8 mouse cellular contexts compared by ENCODE assay signal in the genomic region with DNA sequence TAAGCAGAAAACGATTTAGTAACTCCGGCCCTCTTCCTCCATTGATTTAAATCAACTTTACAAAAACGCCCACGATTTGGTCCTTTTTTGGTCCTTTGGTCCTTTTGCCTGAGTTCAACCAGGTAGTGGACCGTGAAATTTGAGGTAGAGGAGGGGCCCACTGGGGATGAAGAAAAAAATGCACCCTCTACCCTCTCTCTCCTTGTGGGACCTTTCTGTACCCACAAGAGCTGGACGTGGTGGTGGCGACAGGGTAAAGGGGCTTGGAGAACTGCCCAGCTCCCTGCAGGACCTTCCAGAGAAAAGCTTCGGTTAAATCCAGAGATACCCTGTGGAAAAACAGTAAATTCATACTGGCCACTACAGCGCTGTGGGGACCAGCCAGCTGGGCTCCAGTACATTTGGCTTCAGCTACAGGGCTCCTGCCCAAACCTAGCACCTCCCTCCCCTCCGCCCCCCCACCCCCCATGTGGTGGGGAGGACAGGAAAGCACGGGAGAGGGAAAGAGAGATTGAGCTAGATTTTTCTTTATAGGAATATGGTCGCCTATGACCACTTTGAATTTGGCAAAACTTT. TPM values are rescaled to one million over a fixed set of nuclear protein-coding genes. Genes with fewer than 3 reads are reported as not detected.
DNase-seq lines count a peak whose midpoint lies in the region; ATAC-seq and TF ChIP-seq lines count a peak whose summit lies in the region.

No protein-coding gene starts in this region.

- H3K9me3 ChIP-seq in embryonic facial prominence, embryonic 13.5 days: no peaks in the 10 kb centered on the region
- no peaks in the 10 kb centered on the region for H3K9me3 ChIP-seq in embryonic facial prominence, embryonic 10.5 days
- H3K9me3 ChIP-seq in midbrain, embryonic 11.5 days (ENCODE audit: control insufficient read depth, low read length): no peaks in the 10 kb centered on the region
- H3K9me3 ChIP-seq in midbrain, embryonic 10.5 days (replicated peaks): no peaks in the 10 kb centered on the region
- H3K9me3 ChIP-seq in intestine, embryonic 16.5 days (ENCODE audit: control insufficient read depth, low read length): no peaks in the 10 kb centered on the region
- no peaks in the 10 kb centered on the region for H3K9me3 ChIP-seq in stomach, postnatal 0 days (ENCODE audit: control insufficient read depth, low read length)

- 30% methylated on average over 12 of the region's 12 CpGs for WGBS in embryonic facial prominence, embryonic 13.5 days
- WGBS in embryonic facial prominence, embryonic 10.5 days: 28% methylated on average over 12 of the region's 12 CpGs
- WGBS in midbrain, embryonic 11.5 days: 28% methylated on average over 12 of the region's 12 CpGs
- 32% methylated on average over 12 of the region's 12 CpGs for WGBS in midbrain, embryonic 10.5 days
- 34% methylated on average over 12 of the region's 12 CpGs for WGBS in intestine, embryonic 16.5 days
- WGBS in stomach, postnatal 0 days: 31% methylated on average over 12 of the region's 12 CpGs

- H3K4me2 ChIP-seq in embryonic facial prominence, embryonic 13.5 days: peak overlapping the region; percentile 92
- no peak overlapping the region for H3K4me2 ChIP-seq in midbrain, embryonic 11.5 days
- peak overlapping the region; percentile 78 for H3K4me2 ChIP-seq in intestine, embryonic 16.5 days (ENCODE audit: low read depth, low read length)
- H3K4me2 ChIP-seq in stomach, postnatal 0 days (replicated peaks; ENCODE audit: low read depth): peak overlapping the region; percentile 89

- no peak for ATAC-seq in embryonic facial prominence, embryonic 13.5 days (ENCODE audit: insufficient number of reproducible peaks, insufficient read depth, low FRiP score, low TSS enrichment, low read depth)
- no peak for ATAC-seq in midbrain, embryonic 11.5 days (ENCODE audit: low FRiP score)
- ATAC-seq in intestine, embryonic 16.5 days: no peak
- no peak for ATAC-seq in stomach, postnatal 0 days (ENCODE audit: low FRiP score, low TSS enrichment)

- no peak for TF ChIP-seq CTCF in stomach, postnatal 0 days (IDR thresholded peaks at IDR 0.05; ENCODE audit: low read depth)

- no peak for TF ChIP-seq EP300 in stomach, postnatal 0 days (optimal IDR thresholded peaks at IDR 0.05)

- H3K4me3 ChIP-seq in embryonic facial prominence, embryonic 13.5 days: peak overlapping the region; percentile 56
- H3K4me3 ChIP-seq in embryonic facial prominence, embryonic 10.5 days: no peak overlapping the region
- H3K4me3 ChIP-seq in midbrain, embryonic 11.5 days (ENCODE audit: low read depth, low read length): no peak overlapping the region
- no peak overlapping the region for H3K4me3 ChIP-seq in midbrain, embryonic 10.5 days
- peak overlapping the region; percentile 55 for H3K4me3 ChIP-seq in intestine, embryonic 16.5 days (ENCODE audit: low read length)
- H3K4me3 ChIP-seq in stomach, postnatal 0 days (ENCODE audit: low read depth, low read length): peak overlapping the region; percentile 53

- no peak overlapping the region for H3K9ac ChIP-seq in embryonic facial prominence, embryonic 13.5 days
- no peak overlapping the region for H3K9ac ChIP-seq in midbrain, embryonic 11.5 days (ENCODE audit: low read length)
- no peak overlapping the region for H3K9ac ChIP-seq in intestine, embryonic 16.5 days (ENCODE audit: low read depth, low read length)
- no peak overlapping the region for H3K9ac ChIP-seq in stomach, postnatal 0 days (ENCODE audit: low read length)

- no peak for DNase-seq in embryonic facial prominence, embryonic 10.5 days (ENCODE audit: low spot score)
- DNase-seq in midbrain, embryonic 11.5 days (ENCODE audit: low spot score, missing footprints): peak; percentile 82
- DNase-seq in midbrain, embryonic 10.5 days (ENCODE audit: low spot score): no peak
- DNase-seq in stomach, postnatal 0 days (ENCODE audit: low spot score): no peak
- no peak for DNase-seq in embryo, embryonic 10.5 days (ENCODE audit: low spot score)
- no peak for DNase-seq in adrenal gland, adult 2 months

- no peaks in the 10 kb centered on the region for H3K36me3 ChIP-seq in embryonic facial prominence, embryonic 13.5 days
- H3K36me3 ChIP-seq in embryonic facial prominence, embryonic 10.5 days (replicated peaks): no peaks in the 10 kb centered on the region
- H3K36me3 ChIP-seq in midbrain, embryonic 11.5 days (ENCODE audit: control insufficient read depth, insufficient read depth, low read length): no peaks in the 10 kb centered on the region
- no peaks in the 10 kb centered on the region for H3K36me3 ChIP-seq in midbrain, embryonic 10.5 days
- H3K36me3 ChIP-seq in intestine, embryonic 16.5 days (ENCODE audit: control insufficient read depth, insufficient read depth, low read length): no peaks in the 10 kb centered on the region
- H3K36me3 ChIP-seq in stomach, postnatal 0 days (ENCODE audit: control insufficient read depth, insufficient read depth, low read length): no peaks in the 10 kb centered on the region

- H3K4me1 ChIP-seq in embryonic facial prominence, embryonic 13.5 days: peaks cover 20% of the 10 kb centered on the region
- peaks cover 16% of the 10 kb centered on the region for H3K4me1 ChIP-seq in embryonic facial prominence, embryonic 10.5 days
- H3K4me1 ChIP-seq in midbrain, embryonic 11.5 days (ENCODE audit: control insufficient read depth, insufficient read depth, low read length): peaks cover 7% of the 10 kb centered on the region; the same call in 1 of the 2 replicates
- peaks cover 17% of the 10 kb centered on the region for H3K4me1 ChIP-seq in midbrain, embryonic 10.5 days
- H3K4me1 ChIP-seq in intestine, embryonic 16.5 days (ENCODE audit: control insufficient read depth, insufficient read depth, low read length): peaks cover 14% of the 10 kb centered on the region
- peaks cover 2% of the 10 kb centered on the region; the same call in 1 of the 2 replicates for H3K4me1 ChIP-seq in stomach, postnatal 0 days (replicated peaks; ENCODE audit: control insufficient read depth, insufficient read depth)

- H3K27ac ChIP-seq in embryonic facial prominence, embryonic 13.5 days: no peak overlapping the region
- H3K27ac ChIP-seq in embryonic facial prominence, embryonic 10.5 days (replicated peaks): no peak overlapping the region
- no peak overlapping the region for H3K27ac ChIP-seq in midbrain, embryonic 11.5 days (ENCODE audit: low read depth, low read length)
- no peak overlapping the region for H3K27ac ChIP-seq in midbrain, embryonic 10.5 days (replicated peaks)
- H3K27ac ChIP-seq in intestine, embryonic 16.5 days (ENCODE audit: low read length): no peak overlapping the region
- no peak overlapping the region for H3K27ac ChIP-seq in stomach, postnatal 0 days (replicated peaks)

- peaks cover 73% of the 10 kb centered on the region for H3K27me3 ChIP-seq in embryonic facial prominence, embryonic 13.5 days
- H3K27me3 ChIP-seq in embryonic facial prominence, embryonic 10.5 days (replicated peaks; ENCODE audit: low read depth, poor library complexity, severe bottlenecking): peaks cover 90% of the 10 kb centered on the region
- H3K27me3 ChIP-seq in midbrain, embryonic 11.5 days (ENCODE audit: control insufficient read depth, insufficient read depth, low read length): peaks cover 50% of the 10 kb centered on the region
- peaks cover 80% of the 10 kb centered on the region for H3K27me3 ChIP-seq in midbrain, embryonic 10.5 days (ENCODE audit: low read depth, poor library complexity, severe bottlenecking)
- peaks cover 56% of the 10 kb centered on the region for H3K27me3 ChIP-seq in intestine, embryonic 16.5 days (replicated peaks; ENCODE audit: control insufficient read depth, insufficient read depth, low read length)
- H3K27me3 ChIP-seq in stomach, postnatal 0 days (ENCODE audit: control insufficient read depth, insufficient read depth, low read length): 0 out of 2 replicates have a peak, but pooled peaks cover 3% of the 10 kb centered on the region

RNA-seq across cellular contexts. Expression of gene Htra1, which starts 1.4 kb away (rescaled TPM):
- 29.9 and 33.7 TPM in 2 replicates for polyA plus RNA-seq in embryonic facial prominence, embryonic 13.5 days (2015; fragmentation: Nextera tagmentation; extraction: Ambion mirVana)
- 3.2 and 3.3 TPM in 2 replicates for polyA plus RNA-seq in embryonic facial prominence, embryonic 10.5 days (2016; fragmentation: Nextera tagmentation; extraction: Ambion mirVana)
- 2.7 and 3.5 TPM in 2 replicates for polyA plus RNA-seq in midbrain, embryonic 11.5 days (2014; fragmentation: Nextera tagmentation; extraction: Ambion mirVana)
- polyA plus RNA-seq in midbrain, embryonic 10.5 days (2016; fragmentation: Nextera tagmentation; extraction: Ambion mirVana): 2.1 and 3.1 TPM in 2 replicates
- 15.8 and 15.9 TPM in 2 replicates for polyA plus RNA-seq in intestine, embryonic 16.5 days (2015; fragmentation: Nextera tagmentation; extraction: Ambion mirVana)
- polyA plus RNA-seq in stomach, postnatal 0 days (2015; fragmentation: Nextera tagmentation; extraction: Ambion mirVana): 48.6 and 51.6 TPM in 2 replicates
- total RNA-seq in adrenal gland, adult 2 months (2021): 10 to 100 TPM; 34.5 to 87.0 TPM
- 90.6 and 134 TPM in 2 replicates for polyA plus RNA-seq in adrenal gland, adult 2 months (2012; rRNA removed)

Comparison
In these comparisons a context has a peak if more than half of its experiments do, and no peak if none do; other contexts are left out.
1. H3K4me3 ChIP-seq: peak in embryonic facial prominence, embryonic 13.5 days (single experiment), intestine, embryonic 16.5 days (single experiment) and stomach, postnatal 0 days (single experiment); none in embryonic facial prominence, embryonic 10.5 days (single experiment), midbrain, embryonic 11.5 days (single experiment) and midbrain, embryonic 10.5 days (single experiment).